Mouse (Mus musculus): Measurements from ENCODE around the gene Kcnab2. TPM values are rescaled to one million over a fixed set of nuclear protein-coding genes. Genes with fewer than 3 reads are reported as not detected.

Gene Kcnab2
- polyA plus RNA-seq, 1 experiment: 191 TPM

DNA sequence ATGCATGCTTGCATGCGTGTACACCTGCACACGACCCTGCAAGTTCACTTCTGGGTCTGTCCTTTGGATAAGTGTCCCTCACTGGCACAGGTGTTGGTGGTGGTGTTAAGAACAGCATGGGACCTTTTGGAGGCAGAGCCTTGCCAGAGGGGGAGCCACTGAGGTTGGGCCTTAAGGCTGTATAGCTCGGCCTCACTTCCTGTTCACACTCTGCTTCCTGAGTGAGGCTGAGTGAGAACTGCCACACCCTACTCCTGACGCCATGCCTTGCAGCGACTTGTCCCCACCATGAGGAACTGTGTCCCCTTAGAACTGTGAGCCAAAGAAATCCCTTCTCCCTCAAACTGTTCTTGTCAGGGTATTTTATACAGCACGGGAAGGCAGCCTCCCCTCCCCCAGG is 26.3 kb downstream of the Kcnab2 start:
- Histone ChIP-seq H3K27me3 (ENCODE audit: control insufficient read depth, insufficient read depth, low read length) (no peaks in the 10 kb centered on the region), H3K27ac (ENCODE audit: insufficient read depth, low read length) (no peak overlapping the region), H3K4me1 (ENCODE audit: control insufficient read depth, insufficient read depth, low read length) (peaks cover 19% of the 10 kb centered on the region), H3K4me3 (replicated peaks; ENCODE audit: insufficient read depth, low read depth, low read length) (no peak overlapping the region)
- 98% methylated on average over 6 of the region's 6 CpGs for WGBS
- no peak for DNase-seq
- TF ChIP-seq POLR2A (IDR thresholded peaks at IDR 0.05; ENCODE audit: borderline replicate concordance, insufficient read depth, low read length) (no peak), CTCF (IDR thresholded peaks at IDR 0.05; ENCODE audit: borderline replicate concordance, insufficient read depth, low read depth, low read length) (no peak)

DNA sequence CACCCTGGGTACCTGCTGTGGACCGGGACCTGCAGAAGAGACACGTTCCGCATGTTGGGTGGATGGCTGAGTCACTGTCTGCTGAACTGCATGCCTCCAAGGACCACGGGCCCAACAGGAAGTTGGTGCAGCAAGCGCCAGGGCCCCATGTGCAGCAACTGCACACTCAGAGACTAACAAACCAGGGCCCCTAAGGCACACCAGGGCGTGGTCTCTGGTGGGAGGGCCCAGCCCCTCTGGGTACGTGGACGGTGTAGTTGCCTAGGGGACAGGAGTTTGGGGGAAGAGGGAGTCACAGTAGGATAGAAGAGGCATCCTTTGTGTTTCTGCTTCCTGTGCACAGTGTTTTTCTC is 29.0 kb downstream of the Kcnab2 start:
- no peak overlapping the region for H3K27ac ChIP-seq (ENCODE audit: insufficient read depth, low read length)
- 75% methylated on average over 8 of the region's 8 CpGs for WGBS

DNA sequence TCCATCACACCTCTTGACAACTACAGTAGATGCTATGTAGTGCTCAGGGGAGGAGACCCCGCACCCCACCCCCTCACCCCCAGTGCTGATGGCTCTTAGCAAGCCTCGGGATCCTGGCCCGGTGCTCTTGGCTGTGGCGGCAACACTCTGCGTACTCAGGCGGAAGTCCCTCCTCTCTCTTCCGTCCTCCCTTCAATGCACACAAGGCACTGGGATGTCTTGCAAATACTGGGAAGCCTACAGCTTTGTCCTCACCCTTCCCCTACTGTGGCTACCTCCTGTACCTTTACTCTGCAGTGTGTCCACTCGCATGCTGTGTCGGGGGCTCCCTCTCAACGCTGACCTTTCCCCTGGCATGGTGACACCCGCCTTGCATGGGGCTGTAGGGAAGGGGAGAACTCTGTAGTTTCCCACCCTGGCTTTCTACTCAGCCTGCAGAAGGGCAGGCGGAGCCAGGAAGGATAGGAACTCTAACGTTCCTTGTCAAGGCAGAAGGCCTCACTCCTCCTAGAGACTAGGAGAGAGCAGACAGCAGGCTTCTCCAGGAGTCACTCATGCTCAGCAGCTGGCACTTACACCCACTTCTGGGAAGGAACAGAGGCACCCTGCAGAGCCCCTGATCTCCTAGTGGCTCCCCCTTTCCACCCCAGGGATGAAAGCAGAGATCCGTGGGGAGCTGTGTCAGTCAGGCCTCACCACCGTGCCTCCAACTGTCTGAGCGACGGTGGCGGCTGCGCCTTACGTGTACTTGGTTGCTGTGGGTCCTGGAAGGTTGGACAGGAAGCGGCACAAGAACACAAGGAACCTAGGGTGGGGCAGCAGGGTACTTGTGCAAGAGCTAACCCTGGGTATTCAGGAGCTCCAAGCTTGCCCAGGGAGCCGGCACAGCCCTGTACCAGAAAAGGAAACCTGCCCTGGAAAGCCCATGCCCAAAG is 29.7 kb downstream of the Kcnab2 start:
- Histone ChIP-seq H3K27ac (ENCODE audit: insufficient read depth, low read length) (no peak overlapping the region), H3K4me3 (replicated peaks; ENCODE audit: insufficient read depth, low read depth, low read length) (no peak overlapping the region), H3K27me3 (ENCODE audit: control insufficient read depth, insufficient read depth, low read length) (no peaks in the 10 kb centered on the region), H3K4me1 (ENCODE audit: control insufficient read depth, insufficient read depth, low read length) (peaks cover 19% of the 10 kb centered on the region)
- TF ChIP-seq CTCF (IDR thresholded peaks at IDR 0.05; ENCODE audit: borderline replicate concordance, insufficient read depth, low read depth, low read length) (no peak), POLR2A (IDR thresholded peaks at IDR 0.05; ENCODE audit: borderline replicate concordance, insufficient read depth, low read length) (no peak)
- 86% methylated on average over 22 of the region's 22 CpGs for WGBS
- no peak for DNase-seq

More for the DNA sequence above, 29.0 kb downstream of the Kcnab2 start:
- TF ChIP-seq POLR2A (IDR thresholded peaks at IDR 0.05; ENCODE audit: borderline replicate concordance, insufficient read depth, low read length): no peak
- TF ChIP-seq CTCF (IDR thresholded peaks at IDR 0.05; ENCODE audit: borderline replicate concordance, insufficient read depth, low read depth, low read length): no peak
- DNase-seq: no peak
- Histone ChIP-seq H3K4me3 (replicated peaks; ENCODE audit: insufficient read depth, low read depth, low read length) (no peak overlapping the region), H3K27me3 (ENCODE audit: control insufficient read depth, insufficient read depth, low read length) (no peaks in the 10 kb centered on the region), H3K4me1 (ENCODE audit: control insufficient read depth, insufficient read depth, low read length) (peaks cover 26% of the 10 kb centered on the region)

DNA sequence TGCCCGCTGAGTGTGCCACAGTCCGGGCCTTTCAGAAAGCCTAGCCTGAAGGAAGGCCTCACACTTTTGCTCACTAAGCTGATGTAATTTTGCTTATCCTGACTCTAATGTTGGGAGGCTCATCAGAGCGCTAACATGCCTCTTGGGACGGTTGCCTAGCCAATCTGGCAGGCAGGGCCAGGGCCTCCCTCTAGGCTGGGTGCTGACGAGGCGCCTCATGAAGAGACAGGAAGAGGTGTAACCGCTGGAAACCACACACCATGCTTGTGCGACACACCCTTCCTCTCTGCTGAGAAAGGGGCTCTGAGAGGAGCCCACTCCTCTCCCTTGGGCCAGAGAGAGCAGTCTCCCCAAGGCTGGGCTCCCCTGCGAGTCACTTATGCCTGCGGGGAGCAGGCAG is 31.5 kb downstream of the Kcnab2 start:
- peaks cover 14% of the 10 kb centered on the region for H3K4me1 ChIP-seq (ENCODE audit: control insufficient read depth, insufficient read depth, low read length)
- no peak overlapping the region for H3K27ac ChIP-seq (ENCODE audit: insufficient read depth, low read length)
- no peak for TF ChIP-seq POLR2A (IDR thresholded peaks at IDR 0.05; ENCODE audit: borderline replicate concordance, insufficient read depth, low read length)
- TF ChIP-seq CTCF (IDR thresholded peaks at IDR 0.05; ENCODE audit: borderline replicate concordance, insufficient read depth, low read depth, low read length): no peak
- no peak for DNase-seq
- WGBS: 80% methylated on average over 10 of the region's 10 CpGs
- no peak overlapping the region for H3K4me3 ChIP-seq (replicated peaks; ENCODE audit: insufficient read depth, low read depth, low read length)
- no peaks in the 10 kb centered on the region for H3K27me3 ChIP-seq (ENCODE audit: control insufficient read depth, insufficient read depth, low read length)

DNA sequence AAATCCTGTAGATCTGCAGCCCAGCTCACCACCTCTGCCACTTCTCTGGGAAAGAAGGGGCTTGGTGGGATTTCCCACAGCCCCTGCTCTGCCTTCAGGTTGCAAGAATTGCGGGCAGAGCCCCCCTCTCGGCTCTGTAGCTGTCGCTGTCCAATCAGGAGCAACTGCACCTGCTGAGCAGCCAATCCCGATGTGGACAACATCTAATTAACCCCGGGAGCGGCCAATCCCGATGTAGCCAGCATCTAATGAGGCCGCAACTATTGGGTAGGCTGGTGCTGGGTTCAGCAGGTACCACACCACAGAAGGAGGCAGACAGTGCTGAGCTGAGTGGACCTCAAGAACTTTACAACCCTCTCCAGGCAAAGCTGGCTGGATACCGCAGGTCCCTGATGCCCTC is 36.1 kb downstream of the Kcnab2 start:
- TF ChIP-seq CTCF (IDR thresholded peaks at IDR 0.05; ENCODE audit: borderline replicate concordance, insufficient read depth, low read depth, low read length) (no peak), POLR2A (IDR thresholded peaks at IDR 0.05; ENCODE audit: borderline replicate concordance, insufficient read depth, low read length) (no peak)
- Histone ChIP-seq H3K27me3 (ENCODE audit: control insufficient read depth, insufficient read depth, low read length) (no peaks in the 10 kb centered on the region), H3K27ac (ENCODE audit: insufficient read depth, low read length) (no peak overlapping the region), H3K4me1 (ENCODE audit: control insufficient read depth, insufficient read depth, low read length) (peaks cover 10% of the 10 kb centered on the region), H3K4me3 (replicated peaks; ENCODE audit: insufficient read depth, low read depth, low read length) (no peak overlapping the region)
- no peak for DNase-seq
- 55% methylated on average over 9 of the region's 9 CpGs for whole genome bisulfite sequencing

DNA sequence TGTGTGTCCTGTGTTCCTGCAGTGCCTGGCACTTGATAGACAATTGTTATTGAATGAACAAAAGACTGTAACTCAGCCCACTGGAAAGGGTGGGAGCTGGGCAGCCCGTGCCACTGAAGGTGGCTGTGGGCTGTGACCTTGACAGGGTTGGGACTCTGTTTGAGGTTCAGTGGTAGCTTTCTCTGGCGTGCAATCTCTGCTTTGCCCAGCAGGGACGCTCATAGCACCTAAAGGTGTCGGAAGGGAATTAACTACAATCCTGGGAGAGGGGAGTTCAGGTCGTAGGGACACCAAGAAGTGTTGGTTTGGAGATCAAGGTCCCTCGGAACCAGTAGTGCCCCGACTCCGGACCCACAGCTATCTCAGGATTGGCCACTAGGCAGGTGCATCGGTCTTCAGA is 36.8 kb downstream of the Kcnab2 start:
- DNase-seq: peak in 1 of 2 experiments; percentile 35
- Histone ChIP-seq H3K27me3 (ENCODE audit: control insufficient read depth, insufficient read depth, low read length) (no peaks in the 10 kb centered on the region), H3K4me1 (ENCODE audit: control insufficient read depth, insufficient read depth, low read length) (peaks cover 3% of the 10 kb centered on the region), H3K27ac (ENCODE audit: insufficient read depth, low read length) (no peak overlapping the region), H3K4me3 (replicated peaks; ENCODE audit: insufficient read depth, low read depth, low read length) (no peak overlapping the region)
- TF ChIP-seq POLR2A (IDR thresholded peaks at IDR 0.05; ENCODE audit: borderline replicate concordance, insufficient read depth, low read length): no peak
- TF ChIP-seq CTCF (IDR thresholded peaks at IDR 0.05; ENCODE audit: borderline replicate concordance, insufficient read depth, low read depth, low read length): no peak
- 75% methylated on average over 9 of the region's 9 CpGs for WGBS

DNA sequence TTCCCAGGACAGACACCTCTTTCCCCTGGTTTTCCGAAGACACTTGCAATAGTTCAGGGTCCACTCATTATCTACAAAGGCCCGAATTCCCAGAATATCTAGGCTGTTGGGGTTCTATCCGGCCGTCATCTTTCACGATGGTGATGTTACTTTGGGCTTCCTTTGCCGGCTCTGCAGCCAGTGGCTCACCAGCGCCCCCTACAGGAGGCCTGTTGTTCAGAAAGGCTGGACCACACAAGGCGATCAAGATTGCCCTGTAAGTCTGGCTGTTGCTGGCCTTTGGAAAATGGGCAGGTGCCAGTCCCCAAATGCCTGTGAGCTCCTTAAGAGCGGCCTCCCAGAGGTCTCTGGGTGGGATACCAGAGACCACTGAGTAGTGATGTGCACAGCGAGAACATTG is 42.4 kb downstream of the Kcnab2 start:
- TF ChIP-seq POLR2A (IDR thresholded peaks at IDR 0.05; ENCODE audit: borderline replicate concordance, insufficient read depth, low read length) (no peak), CTCF (IDR thresholded peaks at IDR 0.05; ENCODE audit: borderline replicate concordance, insufficient read depth, low read depth, low read length) (peak; percentile 86)
- H3K4me3 ChIP-seq (replicated peaks; ENCODE audit: insufficient read depth, low read depth, low read length): peak overlapping the region; percentile 19
- H3K4me1 ChIP-seq (ENCODE audit: control insufficient read depth, insufficient read depth, low read length): no peaks in the 10 kb centered on the region
- H3K27me3 ChIP-seq (ENCODE audit: control insufficient read depth, insufficient read depth, low read length): no peaks in the 10 kb centered on the region
- H3K27ac ChIP-seq (ENCODE audit: insufficient read depth, low read length): no peak overlapping the region
- DNase-seq: peak; percentile 78 to 86
- 12% methylated on average over 10 of the region's 10 CpGs for WGBS

DNA sequence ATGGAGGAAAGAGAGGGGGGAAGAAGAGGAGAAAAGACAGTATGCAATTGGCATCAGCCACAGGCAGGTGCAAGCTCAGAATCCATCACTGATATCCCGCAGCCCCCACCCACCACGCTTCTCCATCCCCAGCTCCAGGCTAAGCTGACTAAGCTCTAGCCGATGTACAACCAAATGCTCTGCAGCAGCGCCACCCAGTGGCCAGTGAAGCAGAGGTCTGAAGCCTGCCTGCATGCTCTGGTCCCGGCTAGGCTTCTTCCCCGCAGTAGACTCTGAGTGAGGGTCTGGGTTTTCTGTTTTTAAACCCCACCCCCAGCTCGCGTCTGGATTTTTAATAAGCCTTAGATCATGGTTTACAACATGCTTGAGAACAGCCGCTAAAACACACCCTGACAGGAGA is 42.8 kb downstream of the Kcnab2 start:
- H3K4me1 ChIP-seq (ENCODE audit: control insufficient read depth, insufficient read depth, low read length): no peaks in the 10 kb centered on the region
- 2% methylated on average over 9 of the region's 9 CpGs for WGBS
- no peak overlapping the region for H3K27ac ChIP-seq (ENCODE audit: insufficient read depth, low read length)
- H3K4me3 ChIP-seq (replicated peaks; ENCODE audit: insufficient read depth, low read depth, low read length): peak overlapping the region; percentile 19
- DNase-seq: peak; percentile 85 to 91
- no peaks in the 10 kb centered on the region for H3K27me3 ChIP-seq (ENCODE audit: control insufficient read depth, insufficient read depth, low read length)
- no peak for TF ChIP-seq POLR2A (IDR thresholded peaks at IDR 0.05; ENCODE audit: borderline replicate concordance, insufficient read depth, low read length)
- TF ChIP-seq CTCF (IDR thresholded peaks at IDR 0.05; ENCODE audit: borderline replicate concordance, insufficient read depth, low read depth, low read length): peak; percentile 94
